Mouse (Mus musculus): ENCODE measurements around the gene Foxo1. TPM values are rescaled to one million over a fixed set of nuclear protein-coding genes. Genes with fewer than 3 reads are reported as not detected.

Gene Foxo1
- polyA plus RNA-seq, 1 experiment from 2014 or later, result 3.1 TPM

DNA sequence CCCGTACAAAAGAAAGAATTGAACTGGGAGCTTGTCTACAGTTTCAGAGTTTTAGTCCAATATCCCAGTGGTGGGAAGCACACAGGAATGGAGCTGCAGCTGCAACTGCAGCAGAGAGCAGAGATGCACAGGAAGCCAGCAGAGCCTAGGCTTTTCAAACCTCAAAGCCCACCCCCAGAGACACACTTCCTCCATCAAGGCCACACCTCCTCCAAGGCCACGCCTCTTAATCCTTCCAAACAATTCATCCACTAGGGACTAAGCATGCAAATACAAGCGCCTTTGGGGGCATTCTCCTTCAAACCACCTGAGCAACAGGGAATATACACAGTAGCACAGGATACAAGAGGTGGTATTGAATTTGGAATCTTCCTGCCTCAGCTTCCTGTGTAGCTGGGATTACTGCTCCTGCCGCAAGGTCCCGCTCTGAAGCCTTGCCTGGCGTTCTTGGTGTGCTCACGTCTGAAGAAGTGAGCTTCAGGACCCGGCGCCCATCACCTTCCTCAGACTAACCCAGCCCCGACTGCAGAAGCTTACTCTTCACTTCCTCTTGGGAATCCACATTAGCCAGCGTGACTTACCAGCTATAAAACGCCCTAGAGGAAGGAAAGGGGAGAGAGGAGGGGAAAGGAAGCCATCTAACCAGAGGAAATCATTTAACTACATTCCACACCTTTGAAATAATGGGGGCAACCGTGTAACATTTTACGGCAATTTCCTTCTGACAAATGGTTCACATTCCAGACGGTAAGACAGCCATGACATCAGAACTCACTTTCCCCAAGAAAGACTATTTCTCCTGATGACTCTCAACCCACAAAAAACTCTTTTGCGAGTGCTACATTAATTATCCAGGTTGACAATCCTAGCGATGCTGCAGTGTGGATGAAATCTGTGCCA lies 122.9 kb downstream of the Foxo1 start:
- H3K9me3 ChIP-seq (replicated peaks; ENCODE audit: control insufficient read depth, low read length, poor library complexity, severe bottlenecking), result no peaks in the 10 kb centered on the region
- H3K36me3 ChIP-seq (ENCODE audit: control insufficient read depth, insufficient read depth, low read length), result no peaks in the 10 kb centered on the region
- H3K27ac ChIP-seq (ENCODE audit: low read length), result no peak overlapping the region
- H3K4me2 ChIP-seq (ENCODE audit: low read length), result no peak overlapping the region
- 82% methylated on average over 17 of the region's 17 CpGs for WGBS
- H3K4me1 ChIP-seq (ENCODE audit: control insufficient read depth, insufficient read depth, low read length), result no peaks in the 10 kb centered on the region
- no peak overlapping the region for H3K9ac ChIP-seq (ENCODE audit: low read depth, low read length)
- H3K4me3 ChIP-seq (ENCODE audit: low read depth, low read length), result no peak overlapping the region
- no peaks in the 10 kb centered on the region for H3K27me3 ChIP-seq (ENCODE audit: control insufficient read depth, insufficient read depth, low read depth, low read length)
- no peak for ATAC-seq

DNA sequence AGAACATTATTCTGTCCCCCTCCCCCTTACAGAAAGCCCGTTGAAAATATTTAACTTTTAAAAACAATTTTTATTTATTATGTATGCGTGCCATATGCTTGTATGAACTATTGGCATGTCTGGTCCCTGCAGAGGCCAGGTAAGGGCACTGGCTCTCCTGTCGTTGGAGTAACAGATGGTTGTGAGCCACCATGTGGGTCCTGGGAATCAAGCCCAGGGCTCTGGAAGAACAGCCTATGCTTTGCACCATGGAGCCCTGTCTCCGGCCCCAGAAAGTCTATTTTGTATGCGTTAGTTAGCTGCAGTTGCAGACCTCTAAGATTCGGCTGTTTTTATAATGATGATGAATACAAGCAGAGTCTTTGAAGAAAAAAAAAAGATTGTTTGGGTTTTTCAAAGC lies 123.8 kb downstream of the Foxo1 start:
- 76% methylated on average over 6 of the region's 6 CpGs for WGBS
- H3K9ac ChIP-seq (ENCODE audit: low read depth, low read length), result no peak overlapping the region
- H3K9me3 ChIP-seq (replicated peaks; ENCODE audit: control insufficient read depth, low read length, poor library complexity, severe bottlenecking), result no peaks in the 10 kb centered on the region
- H3K36me3 ChIP-seq (ENCODE audit: control insufficient read depth, insufficient read depth, low read length), result no peaks in the 10 kb centered on the region
- no peak overlapping the region for H3K27ac ChIP-seq (ENCODE audit: low read length)
- H3K27me3 ChIP-seq (ENCODE audit: control insufficient read depth, insufficient read depth, low read depth, low read length), result no peaks in the 10 kb centered on the region
- ATAC-seq, result no peak
- H3K4me1 ChIP-seq (ENCODE audit: control insufficient read depth, insufficient read depth, low read length), result no peaks in the 10 kb centered on the region
- no peak overlapping the region for H3K4me3 ChIP-seq (ENCODE audit: low read depth, low read length)
- H3K4me2 ChIP-seq (ENCODE audit: low read length), result no peak overlapping the region

DNA sequence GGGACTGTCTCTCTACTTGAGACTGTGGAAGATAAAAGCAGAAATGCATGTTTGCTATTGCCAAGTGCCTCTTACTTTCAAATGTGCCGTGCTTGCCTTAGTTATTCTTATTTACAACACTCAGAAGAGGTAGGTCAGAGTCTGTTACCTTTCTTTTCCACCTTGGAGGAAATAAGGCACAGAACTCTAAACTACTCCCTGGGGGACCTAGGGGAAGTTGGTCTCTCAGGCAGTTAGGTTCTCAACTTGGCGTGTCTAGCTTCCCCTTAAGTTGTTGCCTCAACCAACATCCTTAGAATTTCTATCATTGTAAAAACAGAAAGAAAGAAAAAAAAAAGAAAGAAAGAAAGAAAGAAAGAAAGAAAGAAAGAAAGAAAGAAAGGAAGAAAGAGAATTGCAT lies 124.4 kb downstream of the Foxo1 start:
- WGBS, result 91% methylated on average over 2 of the region's 2 CpGs

DNA sequence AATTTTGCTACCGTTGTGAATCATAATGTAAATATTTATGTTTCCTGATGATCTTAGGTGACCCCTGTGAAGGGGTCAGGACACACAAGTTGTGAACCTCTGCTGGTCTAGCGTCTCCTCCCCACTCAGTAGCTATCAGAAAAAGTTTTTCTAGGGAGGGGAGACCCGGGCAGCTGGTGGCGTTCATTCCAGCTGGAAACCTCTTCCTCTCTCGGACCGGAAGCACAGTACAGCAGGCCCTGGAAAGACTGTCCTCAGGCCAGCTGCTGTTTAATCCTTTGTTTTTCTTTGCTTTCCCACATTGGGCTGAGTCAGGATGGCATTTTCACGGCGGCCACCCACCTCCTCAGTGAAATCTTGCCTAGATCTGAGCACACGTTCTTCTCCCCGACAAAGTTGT lies 125.0 kb downstream of the Foxo1 start:
- Histone ChIP-seq H3K27ac (ENCODE audit: low read length) (no peak overlapping the region), H3K4me1 (ENCODE audit: control insufficient read depth, insufficient read depth, low read length) (no peaks in the 10 kb centered on the region), H3K36me3 (ENCODE audit: control insufficient read depth, insufficient read depth, low read length) (no peaks in the 10 kb centered on the region), H3K27me3 (ENCODE audit: control insufficient read depth, insufficient read depth, low read depth, low read length) (no peaks in the 10 kb centered on the region), H3K9me3 (replicated peaks; ENCODE audit: control insufficient read depth, low read length, poor library complexity, severe bottlenecking) (no peaks in the 10 kb centered on the region), H3K9ac (ENCODE audit: low read depth, low read length) (no peak overlapping the region), H3K4me3 (ENCODE audit: low read depth, low read length) (no peak overlapping the region), H3K4me2 (ENCODE audit: low read length) (no peak overlapping the region)
- ATAC-seq, result no peak
- 84% methylated on average over 10 of the region's 10 CpGs for WGBS

More for the DNA sequence above, 124.4 kb downstream of the Foxo1 start:
- Histone ChIP-seq H3K27me3 (ENCODE audit: control insufficient read depth, insufficient read depth, low read depth, low read length) (no peaks in the 10 kb centered on the region), H3K9ac (ENCODE audit: low read depth, low read length) (no peak overlapping the region), H3K36me3 (ENCODE audit: control insufficient read depth, insufficient read depth, low read length) (no peaks in the 10 kb centered on the region), H3K4me1 (ENCODE audit: control insufficient read depth, insufficient read depth, low read length) (no peaks in the 10 kb centered on the region), H3K9me3 (replicated peaks; ENCODE audit: control insufficient read depth, low read length, poor library complexity, severe bottlenecking) (no peaks in the 10 kb centered on the region), H3K4me3 (ENCODE audit: low read depth, low read length) (no peak overlapping the region), H3K27ac (ENCODE audit: low read length) (no peak overlapping the region), H3K4me2 (ENCODE audit: low read length) (no peak overlapping the region)
- ATAC-seq, result no peak

DNA sequence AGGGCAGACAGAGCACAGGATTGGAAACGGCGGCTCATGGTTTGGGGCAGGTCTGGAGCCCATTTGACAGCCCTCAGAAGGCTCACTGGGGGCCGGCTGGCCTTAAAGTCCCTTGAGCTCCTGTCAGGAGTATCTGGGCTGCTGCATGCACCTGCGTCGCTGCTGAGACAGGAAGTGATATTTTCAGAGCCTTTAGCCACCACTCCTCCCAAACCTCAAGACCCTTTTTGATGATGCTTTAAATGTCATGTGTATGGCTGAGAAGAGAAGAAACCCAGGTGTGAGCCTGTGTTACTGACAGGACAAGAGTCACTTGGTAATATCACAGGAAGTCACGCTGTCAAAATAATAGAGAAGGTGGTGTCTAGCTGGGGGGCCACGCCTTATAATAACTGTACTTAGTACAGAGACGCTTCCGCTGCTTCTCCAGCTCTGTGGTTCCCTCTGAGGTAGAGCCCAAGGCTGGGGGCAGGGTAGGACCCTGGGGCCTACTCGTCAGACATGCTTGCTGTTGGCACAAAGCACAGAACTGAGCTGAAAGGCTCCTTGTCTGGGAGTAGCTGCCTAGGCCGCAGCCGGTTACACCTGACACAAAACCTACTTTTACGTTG lies 128.1 kb downstream of the Foxo1 start:
- Histone ChIP-seq H3K4me1 (ENCODE audit: control insufficient read depth, insufficient read depth, low read length) (peaks cover 5% of the 10 kb centered on the region; the same call in 1 of the 2 replicates), H3K9me3 (replicated peaks; ENCODE audit: control insufficient read depth, low read length, poor library complexity, severe bottlenecking) (no peaks in the 10 kb centered on the region), H3K36me3 (ENCODE audit: control insufficient read depth, insufficient read depth, low read length) (no peaks in the 10 kb centered on the region), H3K9ac (ENCODE audit: low read depth, low read length) (no peak overlapping the region), H3K27ac (ENCODE audit: low read length) (no peak overlapping the region), H3K27me3 (ENCODE audit: control insufficient read depth, insufficient read depth, low read depth, low read length) (no peaks in the 10 kb centered on the region), H3K4me2 (ENCODE audit: low read length) (no peak overlapping the region), H3K4me3 (ENCODE audit: low read depth, low read length) (no peak overlapping the region)
- WGBS, result 93% methylated on average over 13 of the region's 13 CpGs
- no peak for ATAC-seq

DNA sequence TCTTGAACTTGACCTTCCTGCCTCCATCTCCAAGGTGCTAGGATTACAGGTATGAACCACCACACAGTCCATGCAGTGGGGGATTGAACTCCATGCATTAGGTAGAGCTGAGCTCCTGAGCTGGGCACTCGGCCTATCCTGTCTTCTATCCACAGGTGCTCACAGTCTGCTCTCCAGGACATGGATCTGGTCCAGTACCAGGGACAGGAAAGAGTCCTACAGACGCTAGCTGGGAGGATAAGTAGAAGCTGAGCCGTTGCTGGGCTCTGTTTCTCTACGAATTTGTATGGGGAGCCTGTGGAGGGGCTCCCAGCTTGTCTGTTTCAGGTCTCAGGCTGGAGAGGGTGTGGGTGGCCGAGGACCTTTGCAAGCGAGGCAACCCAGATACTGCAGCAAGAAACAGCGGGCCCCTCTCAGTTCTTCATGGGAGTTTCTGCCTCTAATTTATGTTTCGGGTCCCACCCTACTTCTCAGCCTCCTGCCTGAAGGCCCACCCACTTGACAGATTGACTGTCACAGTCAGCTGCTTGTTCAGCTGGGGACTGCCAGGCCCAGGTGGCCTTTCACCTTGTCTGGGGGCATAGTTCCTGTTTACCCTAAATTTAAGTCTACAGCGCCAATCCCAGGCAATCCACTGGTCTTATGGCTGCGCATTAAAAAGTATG lies 128.9 kb downstream of the Foxo1 start:
- Histone ChIP-seq H3K9me3 (replicated peaks; ENCODE audit: control insufficient read depth, low read length, poor library complexity, severe bottlenecking) (no peaks in the 10 kb centered on the region), H3K4me3 (ENCODE audit: low read depth, low read length) (no peak overlapping the region), H3K27ac (ENCODE audit: low read length) (no peak overlapping the region), H3K36me3 (ENCODE audit: control insufficient read depth, insufficient read depth, low read length) (no peaks in the 10 kb centered on the region), H3K4me2 (ENCODE audit: low read length) (no peak overlapping the region), H3K4me1 (ENCODE audit: control insufficient read depth, insufficient read depth, low read length) (peaks cover 12% of the 10 kb centered on the region; the same call in 1 of the 2 replicates), H3K9ac (ENCODE audit: low read depth, low read length) (no peak overlapping the region), H3K27me3 (ENCODE audit: control insufficient read depth, insufficient read depth, low read depth, low read length) (no peaks in the 10 kb centered on the region)
- WGBS, result 85% methylated on average over 10 of the region's 10 CpGs
- ATAC-seq, result no peak

DNA sequence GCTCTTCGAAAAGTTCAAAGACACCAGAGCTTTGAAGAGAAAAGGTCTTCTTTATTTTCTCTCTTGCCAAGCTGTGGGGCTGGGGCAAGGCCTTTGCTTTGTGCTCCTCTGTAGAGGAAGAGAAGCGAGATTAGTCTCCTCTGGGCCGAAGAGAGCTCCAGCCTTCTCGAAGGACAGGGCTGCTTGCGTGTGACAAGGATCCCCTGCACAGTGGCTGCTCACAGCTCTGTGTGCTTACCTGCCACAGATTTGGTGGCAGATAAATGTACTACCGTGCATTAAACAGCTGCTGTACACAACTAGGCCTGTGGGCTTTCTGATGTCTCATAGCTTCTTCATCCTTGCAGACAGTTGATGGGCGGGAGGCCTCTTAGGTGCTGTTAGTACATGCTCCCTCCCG lies 129.8 kb downstream of the Foxo1 start:
- ATAC-seq, result no peak
- H3K27me3 ChIP-seq (ENCODE audit: control insufficient read depth, insufficient read depth, low read depth, low read length), result no peaks in the 10 kb centered on the region
- 65% methylated on average over 8 of the region's 8 CpGs for WGBS
- H3K9ac ChIP-seq (ENCODE audit: low read depth, low read length), result no peak overlapping the region
- no peak overlapping the region for H3K27ac ChIP-seq (ENCODE audit: low read length)
- H3K36me3 ChIP-seq (ENCODE audit: control insufficient read depth, insufficient read depth, low read length), result no peaks in the 10 kb centered on the region
- H3K4me2 ChIP-seq (ENCODE audit: low read length), result no peak overlapping the region
- no peaks in the 10 kb centered on the region for H3K9me3 ChIP-seq (replicated peaks; ENCODE audit: control insufficient read depth, low read length, poor library complexity, severe bottlenecking)
- H3K4me3 ChIP-seq (ENCODE audit: low read depth, low read length), result no peak overlapping the region
- peaks cover 12% of the 10 kb centered on the region; the same call in 1 of the 2 replicates for H3K4me1 ChIP-seq (ENCODE audit: control insufficient read depth, insufficient read depth, low read length)

DNA sequence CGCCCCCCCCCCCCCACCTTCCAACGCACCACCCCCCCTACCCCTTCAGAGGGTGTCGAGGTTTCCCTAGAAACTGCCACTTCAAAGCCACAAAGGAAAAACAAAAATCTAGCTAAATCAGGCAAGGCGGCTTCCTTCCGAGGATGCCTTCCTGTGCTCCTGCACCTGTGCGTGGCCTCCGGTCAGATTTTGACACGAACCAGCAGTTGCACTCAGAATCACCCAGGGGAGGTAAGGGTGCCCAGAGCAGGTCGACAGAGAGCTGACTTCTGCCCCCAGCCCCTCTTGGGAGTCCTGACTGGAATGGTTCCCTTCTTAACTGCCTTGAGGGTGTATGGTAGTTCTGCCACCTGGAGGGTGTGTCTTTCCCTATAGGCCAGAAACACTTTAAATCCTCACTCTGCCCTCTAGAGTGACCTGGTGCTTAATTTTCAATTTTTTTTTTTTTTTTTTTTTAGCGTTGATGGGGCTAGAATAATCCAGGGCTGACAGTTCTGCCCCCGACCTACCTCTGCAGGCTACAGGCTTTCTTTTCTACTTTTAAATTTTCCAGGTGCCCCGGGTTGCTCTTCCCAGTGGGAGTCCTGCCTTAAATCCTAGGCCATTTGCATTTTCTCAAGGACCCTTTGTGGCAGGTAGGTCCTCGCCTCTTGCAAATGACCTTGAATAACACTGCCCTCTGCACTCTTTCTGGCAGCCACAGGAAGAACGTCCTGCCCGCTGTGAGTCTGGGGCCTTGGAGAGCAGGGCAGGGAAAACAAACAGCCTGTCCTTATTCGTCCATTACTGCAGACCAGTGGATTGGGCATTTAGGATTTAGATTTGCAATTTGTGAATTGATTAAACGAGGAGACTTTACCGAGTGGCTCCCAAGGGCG lies 132.4 kb downstream of the Foxo1 start:
- Histone ChIP-seq H3K9me3 (replicated peaks; ENCODE audit: control insufficient read depth, low read length, poor library complexity, severe bottlenecking) (no peaks in the 10 kb centered on the region), H3K9ac (ENCODE audit: low read depth, low read length) (no peak overlapping the region), H3K4me3 (ENCODE audit: low read depth, low read length) (peak overlapping the region; percentile 13), H3K27ac (ENCODE audit: low read length) (no peak overlapping the region), H3K27me3 (ENCODE audit: control insufficient read depth, insufficient read depth, low read depth, low read length) (no peaks in the 10 kb centered on the region), H3K4me1 (ENCODE audit: control insufficient read depth, insufficient read depth, low read length) (peaks cover 12% of the 10 kb centered on the region; the same call in 1 of the 2 replicates), H3K36me3 (ENCODE audit: control insufficient read depth, insufficient read depth, low read length) (no peaks in the 10 kb centered on the region), H3K4me2 (ENCODE audit: low read length) (peak overlapping the region; percentile 64)
- ATAC-seq, result no peak
- WGBS, result 15% methylated on average over 19 of the region's 19 CpGs

Measured in midbrain, embryonic 16.5 days (tissue).